Mouse (Mus musculus): ENCODE measurements around the gene Wnt5b. TPM values are rescaled to one million over a fixed set of nuclear protein-coding genes. Genes with fewer than 3 reads are reported as not detected.
"Not testable (repeated sequence)": the region's sequence is repeated elsewhere in the genome, so short reads cannot be mapped to it uniquely, and the experiment has no call there.

Wnt5b gene
- total RNA-seq, 2 experiments from 2014 or later, result 3.1 to 3.7 TPM

GRCm38 (mm10) chr6:119451981-119452499, 92.1 kb downstream of the Wnt5b start:
- DNase-seq, result peak; percentile 44

GRCm38 (mm10) chr6:119450965-119451943, 92.9 kb downstream of the Wnt5b start:
- no peak for DNase-seq

- DNase-seq, result peak; percentile 68
These were observed 95.1 kb downstream of the Wnt5b start for GRCm38 (mm10) chr6:119449060-119449499.

GRCm38 (mm10) chr6:119448321-119449059, 95.7 kb downstream of the Wnt5b start:
- DNase-seq, result no peak

GRCm38 (mm10) chr6:119445671-119446607, 98.2 kb downstream of the Wnt5b start:
- DNase-seq, result no peak

- peak; percentile 81 for DNase-seq
These were observed 100.2 kb downstream of the Wnt5b start for GRCm38 (mm10) chr6:119443742-119444645.

GRCm38 (mm10) chr6:119442729-119443128, 101.4 kb downstream of the Wnt5b start:
- not testable (repeated sequence) for DNase-seq

GRCm38 (mm10) chr6:119437894-119438761, 106.0 kb downstream of the Wnt5b start:
- no peak for DNase-seq

- no peak for DNase-seq
These were observed 109.8 kb downstream of the Wnt5b start for GRCm38 (mm10) chr6:119434394-119434793.

GRCm38 (mm10) chr6:119431751-119432324, 112.3 kb downstream of the Wnt5b start:
- DNase-seq, result no peak

- DNase-seq, result peak; percentile 62
These were observed 113.6 kb downstream of the Wnt5b start for GRCm38 (mm10) chr6:119430508-119430907.

GRCm38 (mm10) chr6:119429311-119429710, 114.8 kb downstream of the Wnt5b start:
- DNase-seq, result no peak

GRCm38 (mm10) chr6:119428611-119429010, 115.5 kb downstream of the Wnt5b start:
- DNase-seq, result no peak

- no peak for DNase-seq
These were observed 123.1 kb downstream of the Wnt5b start for GRCm38 (mm10) chr6:119421001-119421400.

GRCm38 (mm10) chr6:119420357-119420756, 123.8 kb downstream of the Wnt5b start:
- no peak for DNase-seq

GRCm38 (mm10) chr6:119419412-119419811, 124.7 kb downstream of the Wnt5b start:
- DNase-seq, result no peak

- no peak for DNase-seq
These were observed 125.5 kb downstream of the Wnt5b start for GRCm38 (mm10) chr6:119418392-119419251.

GRCm38 (mm10) chr6:119417821-119418220, 126.3 kb downstream of the Wnt5b start:
- DNase-seq, result no peak
